Mouse (Mus musculus): ENCODE data around the gene Gabra1.

The Gabra1 gene

DNA sequence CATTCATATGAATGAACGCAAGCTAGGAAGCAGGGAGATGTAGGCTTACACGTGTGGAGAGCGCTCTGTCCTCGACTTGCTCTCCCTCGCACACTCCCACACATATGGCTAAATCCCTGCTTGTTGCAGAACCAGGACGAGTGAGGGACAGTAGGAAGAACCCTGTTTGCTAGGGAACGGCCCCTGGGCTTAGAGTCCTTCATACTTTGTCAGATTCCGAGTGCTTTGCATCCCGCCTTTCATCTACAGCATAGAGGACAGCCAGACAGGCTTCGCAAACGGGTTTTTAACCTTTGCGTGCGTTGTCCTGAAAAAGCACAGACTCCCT is at the start of gene Gabra1:
Gene Gabra1 (minus strand): TSS at position 106 of the 328 bp plus-strand sequence.
- DNase-seq (ENCODE audit: low spot score), result peak; percentile 45

DNA sequence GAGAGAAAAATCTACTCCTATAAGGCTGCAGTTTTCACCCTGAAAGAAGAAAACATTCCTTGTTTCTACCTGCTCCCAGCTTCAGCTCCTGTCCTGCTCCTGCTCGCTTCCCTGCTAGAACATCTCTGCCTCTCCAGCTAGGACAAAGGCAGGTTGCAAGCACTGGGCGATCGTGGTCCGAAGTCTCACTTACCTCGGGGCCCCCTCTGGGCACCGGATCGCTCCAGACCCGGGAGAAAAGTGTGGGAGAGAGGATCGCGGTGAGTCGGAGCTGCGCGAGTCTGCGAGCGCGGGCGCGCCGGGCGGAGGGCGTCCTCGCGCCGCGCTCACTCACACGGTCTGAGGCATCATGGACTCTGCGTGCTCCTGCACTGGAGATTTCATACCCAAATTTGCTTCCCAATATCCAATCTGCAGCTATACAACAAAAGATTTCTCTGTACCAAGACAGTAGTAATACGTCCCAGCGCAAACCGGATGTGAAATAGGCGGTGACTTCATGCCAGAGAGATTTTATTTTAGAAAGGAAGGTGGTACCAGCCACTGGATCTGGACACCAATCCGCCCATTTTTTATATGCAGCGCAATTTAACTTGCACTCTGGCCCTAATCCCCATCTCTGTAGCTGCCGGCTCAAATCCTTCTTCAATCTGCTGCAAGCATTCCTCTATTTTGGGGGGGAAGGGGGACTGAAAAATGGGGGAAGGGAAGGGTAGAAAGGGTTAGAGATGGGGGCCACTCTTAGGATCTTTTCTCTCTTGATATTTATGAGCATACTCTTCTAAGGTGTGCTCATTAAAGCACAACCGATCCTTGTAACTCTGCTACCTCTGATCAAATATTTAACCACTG is 531 bp downstream of the Gabra1 start:
- peak; percentile 46 for DNase-seq (ENCODE audit: low spot score)

DNA sequence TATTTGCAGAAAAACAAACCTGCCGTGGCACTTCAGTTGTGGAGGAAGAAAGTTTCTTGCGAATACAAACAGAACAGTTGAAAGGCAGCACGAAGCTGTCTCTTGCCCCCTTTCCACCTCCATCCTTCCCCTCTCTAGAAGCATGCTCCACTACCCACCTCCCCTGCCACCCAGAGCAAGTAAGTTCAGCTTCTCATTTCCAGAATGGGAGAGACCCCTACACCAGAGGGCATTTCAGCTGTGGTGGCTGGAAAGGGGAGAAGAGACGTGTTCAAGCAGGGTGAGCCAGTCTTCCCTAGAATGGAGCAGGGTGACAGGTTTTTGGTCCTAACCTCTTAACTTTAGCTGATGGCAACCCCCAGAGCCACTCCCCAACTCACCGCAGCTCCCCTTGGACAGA is 1.3 kb downstream of the Gabra1 start:
- no peak for DNase-seq (ENCODE audit: low spot score)

DNA sequence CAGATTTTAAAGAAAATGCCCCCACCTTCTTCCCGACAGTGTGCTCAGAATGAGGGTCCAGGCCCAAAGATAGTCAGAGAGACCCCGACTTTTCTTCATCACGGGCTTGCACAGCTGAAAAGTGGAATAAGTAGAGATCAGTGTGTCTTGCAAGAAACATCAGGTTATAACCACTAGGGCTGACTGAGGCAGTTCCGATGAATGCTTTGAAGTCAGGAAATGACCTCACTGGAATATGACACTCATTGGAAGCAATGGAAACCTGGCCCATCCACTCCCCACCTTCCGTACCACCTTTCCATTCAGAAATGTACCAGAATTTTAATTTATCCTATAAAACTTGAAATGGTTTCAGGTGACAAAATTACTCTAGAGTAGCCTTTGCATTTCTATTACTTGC is 3.2 kb downstream of the Gabra1 start:
- DNase-seq (ENCODE audit: low spot score), result no peak

DNA sequence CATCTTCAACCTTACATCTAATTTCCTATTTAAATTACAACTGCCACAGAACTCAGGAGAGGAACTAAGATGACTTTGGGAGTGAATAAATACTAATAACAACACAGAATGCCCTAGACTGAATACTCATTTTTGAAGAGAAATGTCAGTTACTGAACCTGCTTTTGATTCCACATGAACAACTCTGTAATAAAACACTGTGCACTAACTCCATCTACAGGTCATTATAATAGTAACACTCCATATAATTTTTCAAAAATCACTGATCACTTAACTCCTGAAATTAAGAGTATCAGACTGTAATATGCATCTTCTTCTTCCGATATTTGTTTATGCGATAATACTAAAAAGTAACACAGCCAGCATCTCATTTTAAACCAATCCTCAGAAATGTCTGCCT is 4.4 kb downstream of the Gabra1 start:
- no peak for DNase-seq (ENCODE audit: low spot score)

DNA sequence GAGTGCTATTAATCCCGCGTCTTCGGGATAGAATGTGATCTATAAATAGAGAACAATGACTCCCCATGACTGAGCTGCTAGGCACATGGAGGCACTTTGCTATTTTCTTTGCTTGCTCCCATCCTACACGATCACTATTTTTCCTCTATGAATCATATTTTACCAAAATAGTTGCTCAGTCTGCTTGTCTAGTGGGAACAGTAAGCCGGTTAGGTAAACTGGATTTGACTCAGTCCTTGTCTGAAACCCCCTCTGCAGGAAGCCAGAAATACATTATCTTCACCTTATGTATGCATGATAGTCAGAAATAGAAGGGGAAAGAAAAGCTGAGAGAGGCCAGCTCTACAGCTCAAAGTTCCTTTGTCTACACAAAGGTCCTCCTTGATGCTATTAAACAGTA is 31.3 kb downstream of the Gabra1 start:
- DNase-seq (ENCODE audit: low spot score), result no peak

DNA sequence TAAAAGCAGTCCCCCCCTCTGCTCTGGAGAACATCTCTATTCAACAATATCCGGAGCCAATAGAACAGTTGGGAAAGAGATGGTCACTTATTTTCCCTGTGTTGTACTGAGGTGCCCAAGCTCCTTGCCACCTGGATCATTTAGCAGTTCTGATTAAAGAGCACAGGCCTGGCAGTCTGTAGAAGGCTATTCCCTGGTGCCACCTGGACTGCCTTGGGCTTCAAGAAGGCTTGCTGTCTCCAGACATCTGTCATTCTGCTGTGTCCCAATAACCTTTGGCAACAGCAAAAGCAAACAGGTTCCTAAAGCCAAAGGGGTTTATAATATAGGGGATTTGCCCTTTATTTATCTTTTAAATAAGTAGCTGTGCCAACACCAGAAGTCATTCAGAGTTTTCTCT is 65.8 kb downstream of the Gabra1 start:
- no peak for DNase-seq (ENCODE audit: low spot score)

DNA sequence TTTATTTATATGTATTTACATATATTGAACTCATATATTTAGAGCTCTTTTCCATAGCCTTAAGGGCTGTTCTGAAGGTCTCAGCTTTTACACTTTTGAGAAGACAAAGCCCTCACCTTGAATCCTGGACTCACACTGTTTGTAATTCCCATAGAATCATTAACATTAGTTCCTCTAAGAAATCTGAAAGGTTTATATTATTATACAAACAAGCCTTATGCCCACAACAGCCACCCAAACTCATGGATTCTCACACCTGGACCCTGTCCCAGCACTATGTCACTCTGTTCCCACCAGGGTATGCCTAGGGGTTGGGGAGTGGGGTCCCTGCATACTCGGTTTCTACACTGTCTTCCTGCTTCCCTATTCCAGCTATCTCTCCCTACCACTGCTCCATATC is 72.7 kb downstream of the Gabra1 start:
- no peak for DNase-seq (ENCODE audit: low spot score)

DNA sequence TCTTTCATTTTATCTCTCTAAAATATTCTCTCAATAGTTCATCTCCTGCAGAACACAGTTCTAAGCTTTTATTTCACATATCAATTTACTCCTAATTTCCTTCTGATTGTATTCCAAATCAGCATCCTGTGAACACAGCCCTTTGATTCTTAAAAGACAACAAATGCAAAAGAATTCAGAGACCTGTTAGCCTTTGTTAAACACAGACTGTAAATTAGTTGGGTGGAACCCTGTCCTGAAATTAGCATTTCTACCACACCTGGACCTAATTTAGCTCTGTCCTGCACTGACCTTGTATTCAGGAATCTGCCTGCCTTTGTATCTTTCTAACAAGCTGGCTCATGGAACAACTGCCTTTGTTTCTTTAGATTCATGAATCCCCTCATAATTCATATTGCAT is 73.1 kb downstream of the Gabra1 start:
- no peak for DNase-seq (ENCODE audit: low spot score)

DNA sequence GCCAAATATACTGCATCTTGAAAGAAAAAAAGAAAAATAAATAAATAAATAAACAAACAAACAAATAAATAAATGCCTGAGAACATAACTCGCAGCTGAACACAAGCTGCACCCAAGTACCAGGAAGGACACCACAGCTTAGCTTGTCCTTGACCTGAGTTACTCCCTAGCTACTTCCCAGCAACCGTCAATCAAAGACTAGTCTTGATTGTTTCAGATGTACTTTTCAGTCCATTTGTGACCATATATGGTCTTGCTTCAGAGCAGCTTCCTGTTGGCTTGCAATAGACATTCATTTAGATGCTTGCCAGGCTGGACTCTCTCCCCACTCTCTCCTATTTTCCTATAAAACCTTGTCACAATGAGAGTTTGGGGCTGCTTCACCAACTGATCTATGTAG is 87.2 kb downstream of the Gabra1 start:
- DNase-seq (ENCODE audit: low spot score), result no peak
